In the genomic region with DNA sequence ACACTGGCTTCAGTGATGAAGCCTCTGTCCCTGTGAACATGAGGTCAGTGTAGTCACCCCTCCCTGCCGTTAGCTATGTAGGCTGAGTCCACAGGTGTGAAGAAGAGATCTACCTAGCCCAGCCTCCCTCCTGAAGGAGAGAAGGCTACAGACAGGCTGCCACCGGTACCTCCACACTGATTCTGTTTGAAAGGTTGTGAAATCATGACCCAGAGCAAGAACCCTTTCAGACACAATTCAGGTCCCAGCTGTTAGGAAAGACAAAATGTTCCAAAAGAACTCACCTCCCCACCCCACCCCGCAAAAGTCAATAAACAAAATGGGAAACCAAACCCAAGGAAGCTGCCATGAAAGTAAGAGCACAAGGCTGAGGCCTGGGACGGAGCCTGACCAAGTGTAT, we compare ENCODE assay signal across 17 mouse cellular contexts.
DNase-seq lines count a peak whose midpoint lies in the region; ATAC-seq and TF ChIP-seq lines count a peak whose summit lies in the region.
"Had no signal": no experiment of that assay in that cellular context is flagged by ENCODE, and none has a peak within 500 bp of the region (broad histone marks: within the 10 kb centered on the region; RNA-seq: fewer than 3 reads in every experiment).

No protein-coding gene starts in this region.

- no peaks in the 10 kb centered on the region for H3K36me3 ChIP-seq in heart, embryonic 11.5 days (ENCODE audit: control insufficient read depth, insufficient read depth, low read length)
- no peaks in the 10 kb centered on the region for H3K36me3 ChIP-seq in liver, adult 2 months (ENCODE audit: control insufficient read depth, insufficient read depth, low read length)
- no peaks in the 10 kb centered on the region for H3K36me3 ChIP-seq in liver, embryonic 11.5 days (ENCODE audit: control insufficient read depth, insufficient read depth, low read length)
- no peaks in the 10 kb centered on the region for H3K36me3 ChIP-seq in myocyte (ENCODE audit: control insufficient read depth, insufficient read depth)
- H3K36me3 ChIP-seq: forebrain, embryonic 12.5 days; liver, embryonic 15.5 days; midbrain, embryonic 13.5 days had no signal

- WGBS in heart, embryonic 11.5 days (ENCODE audit: insufficient replicate concordance) = 74% methylated on average over 4 of the region's 4 CpGs
- WGBS in liver, adult 2 months = 39% methylated on average over 4 of the region's 4 CpGs
- 87% methylated on average over 4 of the region's 4 CpGs for WGBS in liver, embryonic 11.5 days

- peaks cover 4% of the 10 kb centered on the region; the same call in 1 of the 2 replicates for H3K79me2 ChIP-seq in liver, adult 2 months (ENCODE audit: control insufficient read depth, insufficient read depth, low read length)
- H3K79me2 ChIP-seq in myocyte (ENCODE audit: control insufficient read depth, insufficient read depth) = no peaks in the 10 kb centered on the region

- no peak for TF ChIP-seq CTCF in liver, adult 2 months (IDR thresholded peaks at IDR 0.05; ENCODE audit: low read depth, low read length)
- no peak for TF ChIP-seq CTCF in Patski (IDR thresholded peaks at IDR 0.05)

- no peak overlapping the region for H3K4me2 ChIP-seq in heart, embryonic 11.5 days
- no peak overlapping the region for H3K4me2 ChIP-seq in liver, embryonic 11.5 days
- H3K4me2 ChIP-seq in myocyte (ENCODE audit: low read depth) = peak overlapping the region; percentile 25
- H3K4me2 ChIP-seq: forebrain, embryonic 12.5 days; hindbrain, embryonic 14.5 days; liver, embryonic 15.5 days; midbrain, embryonic 13.5 days had no signal

- no peak overlapping the region for H3K4me3 ChIP-seq in heart, embryonic 11.5 days (ENCODE audit: low read depth, low read length)
- H3K4me3 ChIP-seq in liver, adult 2 months (ENCODE audit: insufficient read depth, low read depth, low read length) = no peak overlapping the region
- no peak overlapping the region for H3K4me3 ChIP-seq in liver, embryonic 11.5 days (ENCODE audit: low read depth, low read length)
- H3K4me3 ChIP-seq in myocyte = no peak overlapping the region
- H3K4me3 ChIP-seq: forebrain, embryonic 12.5 days; layer of hippocampus, adult 2 months; liver, embryonic 15.5 days; midbrain, embryonic 13.5 days had no signal

- no peak for TF ChIP-seq POLR2A in liver, adult 2 months (IDR thresholded peaks at IDR 0.05; ENCODE audit: extremely low read depth, insufficient read depth, low read length)
- TF ChIP-seq POLR2A in myocyte (IDR thresholded peaks at IDR 0.05; ENCODE audit: insufficient read length, low read depth) = no peak

- in situ Hi-C loops in Patski (cut with MboI; ENCODE audit: low pct_unique_long_range_greater_than_20kb) = no loop called here

- H3K27me3 ChIP-seq in heart, embryonic 11.5 days (ENCODE audit: control insufficient read depth, insufficient read depth, low read length) = no peaks in the 10 kb centered on the region
- no peaks in the 10 kb centered on the region for H3K27me3 ChIP-seq in liver, adult 2 months (ENCODE audit: control insufficient read depth, insufficient read depth, low read length)
- no peaks in the 10 kb centered on the region for H3K27me3 ChIP-seq in liver, embryonic 11.5 days (replicated peaks; ENCODE audit: control insufficient read depth, insufficient read depth, low read length)
- no peaks in the 10 kb centered on the region for H3K27me3 ChIP-seq in Patski
- no peaks in the 10 kb centered on the region for H3K27me3 ChIP-seq in myocyte (ENCODE audit: control insufficient read depth, insufficient read depth, insufficient read length)
- H3K27me3 ChIP-seq: forebrain, embryonic 12.5 days; liver, embryonic 15.5 days; midbrain, embryonic 13.5 days had no signal

- intact Hi-C loops in heart, postnatal 10 days (cut with DNase I) = no loop called here

- no peak overlapping the region for H3K9ac ChIP-seq in heart, embryonic 11.5 days (ENCODE audit: low read depth, low read length)
- no peak overlapping the region for H3K9ac ChIP-seq in liver, adult 2 months (ENCODE audit: low read depth, low read length)
- H3K9ac ChIP-seq in liver, embryonic 11.5 days (ENCODE audit: low read depth, low read length) = no peak overlapping the region
- H3K9ac ChIP-seq: forebrain, embryonic 12.5 days; hindbrain, embryonic 14.5 days; liver, embryonic 15.5 days; midbrain, embryonic 13.5 days had no signal

- no peak for ATAC-seq in heart, embryonic 11.5 days (replicated peaks; ENCODE audit: insufficient number of reproducible peaks, low FRiP score, low TSS enrichment)
- ATAC-seq in liver, embryonic 11.5 days (replicated peaks; ENCODE audit: low FRiP score) = no peak
- peak; percentile 26 for ATAC-seq in Patski
- ATAC-seq: intestine, embryonic 16.5 days; midbrain, embryonic 13.5 days had no signal

- POLR2A ChIA-PET in Patski (lab: Charles Lee) = no interaction called here

- peaks cover 15% of the 10 kb centered on the region for H3K4me1 ChIP-seq in heart, embryonic 11.5 days (ENCODE audit: control insufficient read depth, insufficient read depth, low read length)
- peaks cover 9% of the 10 kb centered on the region for H3K4me1 ChIP-seq in liver, adult 2 months (ENCODE audit: control insufficient read depth, insufficient read depth, low read length)
- no peaks in the 10 kb centered on the region for H3K4me1 ChIP-seq in liver, embryonic 11.5 days (replicated peaks; ENCODE audit: control insufficient read depth, insufficient read depth, low read length)
- H3K4me1 ChIP-seq: forebrain, embryonic 12.5 days; liver, embryonic 15.5 days; midbrain, embryonic 13.5 days had no signal

- no peaks in the 10 kb centered on the region for H3K9me3 ChIP-seq in heart, embryonic 11.5 days (replicated peaks; ENCODE audit: control insufficient read depth, low read length)
- no peaks in the 10 kb centered on the region for H3K9me3 ChIP-seq in liver, embryonic 11.5 days (ENCODE audit: control insufficient read depth, low read length)
- H3K9me3 ChIP-seq: forebrain, embryonic 12.5 days; liver, embryonic 15.5 days; midbrain, embryonic 13.5 days had no signal

- CTCF ChIA-PET in Patski (lab: Charles Lee) = interaction anchor here (1.7 kb wide), 1 partner anchor 15 kb away, joined by 3 read pairs; no protein-coding TSS in a partner anchor

- H3ac ChIP-seq in myocyte (ENCODE audit: control insufficient read depth, insufficient read length) = no peak overlapping the region

- no peak for DNase-seq in heart, postnatal 10 days
- peak; percentile 73 for DNase-seq in liver, adult 2 months (ENCODE audit: extremely low read depth, low read depth, low spot score)
- no peak for DNase-seq in liver, embryonic 11.5 days (ENCODE audit: low spot score)
- DNase-seq in Patski (ENCODE audit: low read depth, low spot score) = no peak
- no peak for DNase-seq in urinary bladder, postnatal 10 days (ENCODE audit: low spot score)
- DNase-seq in layer of hippocampus, postnatal 14 days (ENCODE audit: low spot score in 2 of 2) = no peak
- DNase-seq: cerebellum, postnatal 14 days; right cerebral cortex, adult 18-20 months; thymus, adult 18-20 months had no signal

- peak overlapping the region; percentile 60 for H3K27ac ChIP-seq in heart, embryonic 11.5 days (ENCODE audit: low read depth, low read length)
- peak overlapping the region; percentile 4; the same call in 1 of the 2 replicates for H3K27ac ChIP-seq in liver, adult 2 months (replicated peaks; ENCODE audit: insufficient read depth, low read depth, low read length)
- no peak overlapping the region for H3K27ac ChIP-seq in liver, embryonic 11.5 days (ENCODE audit: low read depth, low read length)
- H3K27ac ChIP-seq: forebrain, embryonic 12.5 days; hindbrain, embryonic 14.5 days; layer of hippocampus, adult 2 months; liver, embryonic 15.5 days; midbrain, embryonic 13.5 days had no signal

TF ChIP-seq in myocyte, 11 proteins besides CTCF, POLR2A, EP300 and RAD21:
- TF ChIP-seq TCF3 (IDR thresholded peaks at IDR 0.05; ENCODE audit: insufficient read length, low read depth) = no peak
- TF ChIP-seq MYOD1 (IDR thresholded peaks at IDR 0.05; ENCODE audit: control insufficient read depth in 1 of 3, insufficient read length in 2 of 3, low read depth in 2 of 3) = no peak
- no peak for TF ChIP-seq POLR2AphosphoS2 (IDR thresholded peaks at IDR 0.05; ENCODE audit: insufficient read length, low read depth)
- no peak for TF ChIP-seq SRF (IDR thresholded peaks at IDR 0.05; ENCODE audit: control insufficient read depth, insufficient read length, low read depth)
- no peak for TF ChIP-seq CEBPB (IDR thresholded peaks at IDR 0.05; ENCODE audit: insufficient read depth, poor library complexity, severe bottlenecking)
- TF ChIP-seq TCF12 (IDR thresholded peaks at IDR 0.05; ENCODE audit: insufficient read depth, poor library complexity, severe bottlenecking) = no peak
